Mouse (Mus musculus): ENCODE results near the gene Cmss1.

DNA sequence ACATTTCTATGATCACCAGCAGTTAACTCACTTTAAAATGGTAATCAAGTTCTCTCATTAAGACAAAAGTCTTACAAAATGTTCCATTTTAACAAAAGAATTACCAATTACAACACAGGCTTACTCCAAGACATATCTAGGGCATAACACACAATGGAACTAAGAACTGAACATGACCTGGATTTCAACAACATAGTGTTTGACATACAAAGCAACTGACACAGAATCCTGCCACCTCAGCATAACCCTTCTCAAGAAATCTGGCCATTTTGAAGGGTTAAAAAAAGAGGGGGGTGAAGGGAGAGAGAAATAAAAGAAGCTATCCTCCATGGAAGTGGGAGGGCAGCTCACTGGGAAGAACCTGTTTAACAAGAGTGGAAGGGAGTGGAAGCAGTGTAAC is 5.6 kb downstream of the Cmss1 start:
- TF ChIP-seq CTCF (IDR thresholded peaks at IDR 0.05; ENCODE audit: borderline replicate concordance, insufficient read depth, low read length), result no peak
- TF ChIP-seq POLR2A (IDR thresholded peaks at IDR 0.05; ENCODE audit: low read depth, low read length), result no peak

Measured in embryonic fibroblast, embryonic 13.5 days (primary cell).